Mouse (Mus musculus) frontal cortex, postnatal 14 days (tissue): ENCODE measurements at regions not wholly inside any gene's neighbourhood (a gene's known extent, or its start where the extent isn't known, plus 50 kb on each side); places are given as distances from the start of the nearest gene placed in this dataset.

Experiments used
- DNase-seq, 2 experiments: peaks; one replicate each; pipeline ENCODE4 v3.0.0; 2022; ENCODE audit warnings: low spot score in 2 of 2

DNA sequence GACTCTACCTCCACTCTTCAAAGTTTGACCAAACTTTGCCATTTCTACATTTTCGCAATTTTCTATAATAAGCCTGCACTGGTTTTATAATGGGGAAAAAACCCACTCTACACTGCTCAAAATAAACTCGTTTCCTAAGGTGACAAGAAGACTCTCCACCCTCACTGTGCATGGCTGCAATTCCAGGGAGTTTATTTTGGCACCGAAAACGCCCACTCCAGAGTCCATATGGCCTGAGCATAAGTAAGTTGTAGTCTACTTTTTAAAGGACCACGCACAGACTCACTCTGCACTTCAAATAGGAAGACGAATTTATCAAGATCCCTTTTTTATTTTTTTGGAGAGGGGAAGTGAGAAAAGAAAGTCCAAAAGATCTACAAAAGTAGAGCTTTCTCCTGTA, 219.4 kb downstream of the Pdcd6ip start:
- peak; percentile 61 to 80 for DNase-seq

DNA sequence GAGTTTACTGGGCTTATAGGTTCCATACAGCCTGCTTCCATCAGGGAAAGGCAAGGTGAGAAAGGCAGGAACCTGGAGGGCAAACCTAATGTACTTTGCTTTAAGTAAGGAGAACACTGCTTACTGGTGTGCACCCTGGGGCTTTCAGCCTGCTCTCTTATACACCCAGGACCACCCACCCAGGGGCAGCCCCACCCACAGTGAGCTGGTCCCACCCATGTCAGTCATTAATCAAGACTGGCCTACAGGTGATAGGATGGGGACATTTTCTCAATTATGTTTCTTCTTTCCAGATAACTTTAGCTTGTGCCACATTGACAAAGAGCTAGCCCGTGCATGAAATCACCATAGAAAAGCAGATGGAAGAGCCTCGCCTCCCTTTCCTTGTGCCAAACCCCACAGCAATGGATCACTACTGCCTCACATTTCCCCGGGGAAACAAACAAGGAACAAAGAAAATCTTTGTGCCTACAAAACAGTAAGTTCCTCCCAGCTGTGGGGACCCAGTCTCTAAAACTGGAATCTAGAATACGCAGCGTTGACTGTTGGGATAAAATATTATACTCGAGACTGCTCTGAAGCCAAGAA, 221.5 kb downstream of the Pdcd6ip start:
- DNase-seq: no peak

GRCm38 (mm10) chr9:113479897-113480296, 228.2 kb downstream of the Pdcd6ip start:
- no peak for DNase-seq

GRCm38 (mm10) chr9:113478761-113479265, 229.2 kb downstream of the Pdcd6ip start:
- DNase-seq: no peak

- peak; percentile 66 to 78 for DNase-seq
Observed at GRCm38 (mm10) chr9:113471781-113472180, 236.3 kb downstream of the Pdcd6ip start.

DNA sequence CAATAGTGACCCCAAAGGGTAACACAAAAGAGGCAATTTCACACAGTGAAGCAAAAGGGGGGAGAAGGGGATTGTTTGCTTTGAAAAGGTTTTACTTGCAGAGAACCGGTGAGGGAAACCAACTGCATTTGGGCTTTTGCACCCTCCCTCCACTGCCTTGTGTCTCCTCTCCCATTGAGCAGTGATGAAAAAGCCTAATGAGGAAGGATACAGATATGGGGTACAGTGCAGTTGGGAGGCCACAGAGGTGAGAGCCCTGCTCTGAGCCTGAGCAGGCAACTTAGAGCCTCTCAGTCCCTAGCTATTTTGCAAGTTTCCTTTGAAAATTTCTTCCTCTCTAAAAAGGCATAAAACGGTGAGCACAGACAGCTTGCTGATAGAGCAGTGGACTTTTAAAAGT, 245.2 kb downstream of the Pdcd6ip start:
- no peak for DNase-seq

DNA sequence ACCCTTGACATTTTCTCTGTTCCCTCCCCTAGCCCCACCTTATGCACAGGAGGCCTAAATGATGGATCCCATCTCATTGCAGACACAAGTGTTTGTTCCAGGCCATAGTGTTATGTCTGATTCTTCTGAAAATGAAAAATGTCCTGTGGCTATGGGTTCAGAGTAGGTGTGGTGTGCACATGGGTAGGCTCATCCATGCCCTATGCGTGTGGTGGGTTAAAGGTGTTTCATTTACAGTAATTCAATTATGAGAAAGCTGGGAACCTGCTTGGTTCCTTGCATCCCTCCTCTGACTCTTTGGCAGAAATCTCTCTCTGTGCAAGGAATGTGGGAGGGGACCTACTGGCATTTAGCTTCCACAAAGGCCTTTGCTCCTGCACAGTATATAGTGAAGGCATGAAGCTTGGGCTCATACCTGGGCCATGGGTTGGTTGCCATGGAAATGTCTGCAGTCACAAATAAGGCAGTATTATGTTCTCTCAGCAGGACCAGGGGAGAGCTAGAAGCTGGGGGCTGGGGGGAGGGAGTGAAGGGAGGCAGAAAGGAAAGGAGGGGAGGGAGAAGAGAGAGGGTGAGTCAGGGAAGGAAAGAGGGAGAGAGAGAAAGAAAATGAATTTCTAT, 245.7 kb downstream of the Pdcd6ip start:
- DNase-seq: no peak

DNA sequence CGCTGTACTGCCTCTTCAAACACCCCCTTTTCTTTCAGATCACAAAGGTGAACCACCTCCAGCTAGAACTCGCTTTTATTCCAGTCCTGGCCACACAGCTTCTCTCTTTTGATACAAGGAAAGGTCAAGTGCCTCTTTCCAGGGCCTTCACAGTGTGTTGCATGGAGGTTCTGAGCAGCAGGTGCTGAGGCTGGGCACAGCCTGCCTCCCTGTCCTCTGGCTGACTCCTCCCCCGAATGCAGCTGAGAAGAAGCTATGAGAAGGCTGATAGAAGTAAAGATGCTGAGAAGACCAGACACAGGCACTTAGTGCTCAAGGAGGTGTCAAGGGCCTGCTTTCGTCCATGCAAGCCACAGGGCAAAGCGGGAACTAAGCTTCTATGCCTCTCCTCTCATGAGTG, 248.2 kb downstream of the Pdcd6ip start:
- DNase-seq: no peak

- DNase-seq: no peak
Observed at GRCm38 (mm10) chr9:113459221-113459620, 248.8 kb downstream of the Pdcd6ip start.

DNA sequence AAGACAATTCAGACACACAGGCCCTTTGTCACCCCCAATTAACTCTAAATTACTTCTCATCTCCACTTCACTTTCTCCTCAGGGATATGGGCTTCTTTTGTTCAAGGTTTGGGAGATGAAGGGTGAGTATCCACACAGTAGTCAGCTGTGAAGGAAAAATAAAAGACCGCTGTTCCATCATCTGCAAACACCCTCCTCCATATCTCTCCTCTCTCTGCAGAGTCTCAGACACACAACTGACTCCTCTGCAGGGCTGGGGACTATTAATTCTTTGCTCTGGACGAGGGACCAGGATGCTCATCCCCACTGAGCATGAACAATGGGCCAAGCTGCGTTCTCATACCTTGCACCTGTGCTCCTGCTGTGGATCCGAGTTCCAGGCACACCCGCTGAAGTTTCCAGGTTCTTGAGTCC, 249.3 kb downstream of the Pdcd6ip start:
- no peak for DNase-seq

DNA sequence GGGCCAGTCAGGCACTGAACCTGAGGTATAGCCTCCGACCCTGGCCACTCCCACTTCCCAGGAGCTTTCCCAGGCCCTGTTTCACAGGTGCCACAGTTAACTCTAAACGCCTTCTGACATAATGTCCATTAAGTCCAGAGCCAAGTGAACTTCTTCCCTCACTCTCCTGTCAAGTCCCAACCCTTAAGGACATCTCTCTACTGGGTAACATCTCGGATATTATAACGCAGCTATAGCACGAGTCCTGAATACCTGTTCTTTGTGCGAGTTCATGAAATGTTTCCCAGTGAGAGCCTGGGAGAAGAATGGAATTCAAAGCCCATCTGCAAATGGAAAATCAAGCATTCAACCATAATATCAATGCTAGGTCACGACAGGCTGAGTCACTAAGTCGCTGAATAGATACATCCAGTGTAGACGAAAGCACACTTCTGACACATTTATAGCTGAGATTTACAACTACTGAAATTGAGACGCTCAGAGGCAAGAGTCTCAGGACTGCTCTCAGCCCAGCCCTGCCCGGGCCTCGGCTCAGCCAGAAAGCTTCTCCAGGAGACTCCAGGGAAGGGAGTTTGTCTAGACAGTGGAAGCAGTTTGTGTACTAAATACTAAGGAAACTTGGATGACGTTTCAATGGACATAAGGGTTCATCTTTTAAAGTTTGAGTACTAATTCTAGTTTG, 250.7 kb downstream of the Pdcd6ip start:
- DNase-seq: no peak

DNA sequence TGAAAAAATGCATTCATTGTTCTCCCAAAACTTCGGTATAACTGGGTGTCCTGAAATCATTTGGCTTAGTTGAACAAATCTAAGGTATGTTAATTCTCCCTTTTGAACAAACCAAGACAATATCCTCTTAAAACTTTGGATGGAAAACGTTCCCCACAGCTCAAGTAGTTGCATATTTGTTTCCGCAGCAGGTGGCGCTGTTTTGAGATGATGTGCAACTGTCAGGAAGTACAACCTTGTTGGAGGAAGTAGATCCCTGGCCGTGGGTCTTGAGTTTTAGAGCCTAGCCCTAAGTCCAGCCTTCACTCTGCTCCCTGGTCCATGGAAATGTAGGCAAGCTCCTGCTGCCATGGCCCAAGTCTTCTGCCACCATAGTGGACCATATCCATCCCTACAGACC, 252.5 kb downstream of the Pdcd6ip start:
- no peak for DNase-seq

DNA sequence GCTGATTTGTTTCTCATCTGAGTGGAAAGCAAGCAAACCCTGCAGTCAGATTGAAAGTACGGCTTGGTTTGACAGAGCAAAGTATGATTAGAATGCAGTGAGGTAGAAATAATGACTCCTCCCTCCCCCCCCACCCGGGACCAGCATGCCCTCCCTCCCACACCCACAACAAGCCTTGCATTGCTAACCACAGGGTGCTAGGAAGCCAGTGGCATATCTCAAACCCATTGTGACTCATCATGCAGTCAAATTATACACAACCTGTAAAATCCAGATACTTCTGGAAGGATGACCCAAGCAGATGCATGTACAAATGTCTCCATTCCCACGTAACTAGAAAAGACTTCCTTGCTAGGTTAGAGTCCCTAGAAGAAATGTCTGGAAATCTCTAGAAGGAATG, 254.8 kb downstream of the Pdcd6ip start:
- DNase-seq: no peak

DNA sequence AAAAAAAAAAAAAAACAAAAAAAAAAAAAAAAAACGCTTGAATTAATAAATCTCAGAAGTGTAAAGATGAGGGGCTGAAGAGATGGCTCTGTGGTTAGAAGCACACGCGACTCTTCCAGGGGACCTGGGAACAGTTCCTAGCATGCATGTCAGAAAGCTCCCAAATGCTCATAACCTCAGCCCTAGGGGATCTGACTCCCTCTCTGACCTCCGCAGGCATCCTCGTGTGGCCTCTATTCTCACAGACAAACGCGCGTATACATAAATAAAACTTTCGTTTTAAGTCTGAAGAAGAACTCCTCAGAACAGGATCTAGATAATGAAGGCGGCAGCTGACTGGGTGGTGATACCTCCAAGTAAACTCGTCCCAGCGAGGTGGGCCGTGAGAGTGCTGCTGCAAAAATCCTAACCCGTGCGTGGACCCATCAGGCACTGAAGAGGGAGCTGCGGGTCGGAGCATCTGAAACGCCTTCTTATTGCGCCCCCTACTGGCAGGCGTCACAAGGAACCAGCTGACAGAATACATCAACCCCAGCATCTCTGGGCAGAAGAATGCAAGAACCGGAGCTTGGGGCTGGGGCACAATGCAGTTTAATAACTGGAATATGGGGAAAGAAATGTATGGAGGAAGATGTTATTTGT, 266.2 kb downstream of the Pdcd6ip start:
- DNase-seq: peak; percentile 56 to 74

GRCm38 (mm10) chr9:113438394-113438793, 269.7 kb downstream of the Pdcd6ip start:
- no peak for DNase-seq

- DNase-seq: no peak
Observed at GRCm38 (mm10) chr9:113435921-113436320, 272.1 kb downstream of the Pdcd6ip start.

DNA sequence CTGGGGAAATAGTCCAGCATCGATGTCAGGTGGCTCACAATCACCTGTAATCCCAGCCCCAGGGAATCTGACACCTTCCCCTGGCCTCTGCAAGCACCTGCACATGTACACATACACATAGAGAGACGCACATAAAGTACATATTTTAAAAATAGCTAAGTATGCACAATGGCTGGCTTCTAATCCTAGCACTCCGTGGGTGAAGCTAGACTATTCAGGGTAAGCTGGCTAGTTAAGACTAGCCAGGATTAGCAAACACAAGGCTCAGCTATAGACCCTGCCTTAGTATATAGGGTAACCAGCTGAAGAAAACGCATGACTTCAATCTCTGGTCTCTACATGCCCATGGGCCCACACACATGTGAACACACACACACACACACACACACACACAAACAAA, 274.6 kb downstream of the Pdcd6ip start:
- DNase-seq: no peak

- no peak for DNase-seq
Observed at GRCm38 (mm10) chr9:113432601-113433179, 275.4 kb downstream of the Pdcd6ip start.

DNA sequence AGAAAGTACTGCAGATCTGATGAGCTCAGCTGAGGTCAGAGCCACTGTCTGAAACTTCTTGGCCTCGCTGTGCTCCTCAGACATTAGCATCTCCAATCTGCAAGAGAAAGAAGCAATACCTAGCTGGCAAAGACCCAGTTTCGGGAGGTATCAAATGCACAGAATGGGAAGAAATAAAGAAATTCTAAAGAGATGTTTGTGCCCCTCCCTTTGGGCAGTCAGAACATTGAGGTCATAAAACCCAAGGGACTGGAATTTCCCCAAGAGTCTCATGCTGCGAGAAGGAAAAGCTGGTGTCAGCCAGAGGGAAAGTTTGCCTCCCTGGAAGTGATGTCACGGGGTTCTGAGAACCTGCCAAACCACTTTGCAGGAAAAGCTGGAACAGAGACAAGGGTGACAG, 277.6 kb downstream of the Pdcd6ip start:
- no peak for DNase-seq

DNA sequence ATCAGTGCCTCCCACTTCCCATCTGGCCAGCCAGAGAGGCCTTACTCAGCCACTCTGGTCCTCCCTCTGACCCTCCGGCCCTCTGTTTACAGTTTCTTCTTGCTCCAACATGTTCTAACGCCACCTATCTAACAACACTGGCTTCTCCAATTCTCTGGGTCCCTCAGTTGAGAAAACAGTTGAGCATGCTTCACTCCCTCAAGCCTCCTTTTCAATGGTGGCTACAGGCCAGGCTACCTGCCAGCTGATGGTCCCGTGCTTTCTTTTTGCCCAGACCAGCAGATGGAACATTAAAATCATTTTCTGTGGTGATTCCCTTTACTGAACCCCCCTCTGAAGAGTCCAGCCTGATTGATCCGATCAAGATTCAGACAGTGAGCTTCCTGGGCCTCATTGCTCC, 280.8 kb downstream of the Pdcd6ip start:
- no peak for DNase-seq

DNA sequence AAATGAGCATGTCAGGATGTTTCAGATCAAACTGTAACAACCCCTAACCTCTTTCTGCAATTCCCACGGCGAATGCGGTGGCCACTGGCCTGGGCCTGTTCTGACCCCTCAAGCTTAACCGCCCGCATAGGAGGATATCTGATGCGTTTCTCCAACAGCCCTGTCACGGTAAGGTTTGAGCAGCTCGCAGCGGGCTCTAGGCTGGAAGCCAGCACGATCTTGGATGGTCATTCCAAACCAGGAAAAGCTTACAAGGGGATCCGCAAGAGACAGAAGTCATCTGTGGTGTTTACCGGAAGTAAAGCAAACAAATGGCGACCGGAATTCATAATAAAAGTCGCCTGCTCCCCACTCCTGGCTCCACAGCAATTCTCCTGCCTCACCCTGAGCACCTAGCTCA, 281.7 kb downstream of the Pdcd6ip start:
- DNase-seq: no peak

GRCm38 (mm10) chr9:113421645-113422044, 286.4 kb downstream of the Pdcd6ip start:
- no peak for DNase-seq
